Comparison of ENCODE assay signal across 15 mouse cellular contexts in genomic region chr11:102665151-102665550, GRCm38 (mm10). TPM values are rescaled to one million over a fixed set of nuclear protein-coding genes. Genes with fewer than 3 reads are reported as not detected.
A peak's percentile ranks its signal among the peaks of the same experiment; 100 is the strongest.
DNase-seq lines count a peak whose midpoint lies in the region; ATAC-seq and TF ChIP-seq lines count a peak whose summit lies in the region.
"Had no signal": no experiment of that assay in that cellular context is flagged by ENCODE, and none has a peak within 500 bp of the region (broad histone marks: within the 10 kb centered on the region; RNA-seq: fewer than 3 reads in every experiment).

No protein-coding gene starts in this region.

- H3K4me1 ChIP-seq in forebrain, embryonic 11.5 days (replicated peaks; ENCODE audit: control insufficient read depth, insufficient read depth, low read length), result 0 out of 2 replicates have a peak, but pooled peaks cover 2% of the 10 kb centered on the region
- no peaks in the 10 kb centered on the region for H3K4me1 ChIP-seq in forebrain, postnatal 0 days (ENCODE audit: insufficient read depth)
- 0 out of 2 replicates have a peak, but pooled peaks cover 5% of the 10 kb centered on the region for H3K4me1 ChIP-seq in intestine, embryonic 15.5 days (replicated peaks)
- H3K4me1 ChIP-seq in intestine, embryonic 16.5 days (ENCODE audit: control insufficient read depth, insufficient read depth, low read length), result no peaks in the 10 kb centered on the region
- peaks cover 8% of the 10 kb centered on the region; the same call in 1 of the 2 replicates for H3K4me1 ChIP-seq in limb, embryonic 15.5 days

- H3K9me3 ChIP-seq in forebrain, embryonic 11.5 days (ENCODE audit: control insufficient read depth, low read length), result peaks cover 12% of the 10 kb centered on the region
- peaks cover 10% of the 10 kb centered on the region; the same call in 1 of the 2 replicates for H3K9me3 ChIP-seq in forebrain, postnatal 0 days (ENCODE audit: low read length)
- H3K9me3 ChIP-seq in intestine, embryonic 15.5 days, result no peaks in the 10 kb centered on the region
- peaks cover 8% of the 10 kb centered on the region for H3K9me3 ChIP-seq in intestine, embryonic 16.5 days (ENCODE audit: control insufficient read depth, low read length)
- H3K9me3 ChIP-seq in limb, embryonic 15.5 days, result no peaks in the 10 kb centered on the region; the same call in 1 of the 2 replicates

- H3K36me3 ChIP-seq in forebrain, embryonic 11.5 days (ENCODE audit: control insufficient read depth, insufficient read depth, low read length), result no peaks in the 10 kb centered on the region
- H3K36me3 ChIP-seq in forebrain, postnatal 0 days (ENCODE audit: insufficient read depth), result no peaks in the 10 kb centered on the region
- H3K36me3 ChIP-seq in intestine, embryonic 15.5 days, result no peaks in the 10 kb centered on the region
- H3K36me3 ChIP-seq in intestine, embryonic 16.5 days (ENCODE audit: control insufficient read depth, insufficient read depth, low read length), result no peaks in the 10 kb centered on the region
- H3K36me3 ChIP-seq in limb, embryonic 15.5 days, result no peaks in the 10 kb centered on the region

- no peak for ATAC-seq in forebrain, embryonic 11.5 days (replicated peaks; ENCODE audit: low FRiP score)
- no peak for ATAC-seq in forebrain, postnatal 0 days
- ATAC-seq in intestine, embryonic 15.5 days, result no peak
- no peak for ATAC-seq in intestine, embryonic 16.5 days
- 0 out of 2 replicates have a peak, but pooled peaks have one; percentile 7 for ATAC-seq in limb, embryonic 15.5 days (ENCODE audit: insufficient number of reproducible peaks, low FRiP score, low TSS enrichment, low read depth)

- TF ChIP-seq CTCF in forebrain, postnatal 0 days (IDR thresholded peaks at IDR 0.05; ENCODE audit: low read depth), result no peak
- no peak for TF ChIP-seq CTCF in left cerebral cortex, adult 2 months (IDR thresholded peaks at IDR 0.05)

- H3K4me2 ChIP-seq in forebrain, embryonic 11.5 days (ENCODE audit: low read depth, low read length, severe bottlenecking), result 0 out of 2 replicates have a peak overlapping the region, but pooled peaks have one; percentile 11
- no peak overlapping the region for H3K4me2 ChIP-seq in forebrain, postnatal 0 days (ENCODE audit: low read depth)
- H3K4me2 ChIP-seq in intestine, embryonic 15.5 days (replicated peaks), result peak overlapping the region; percentile 30
- H3K4me2 ChIP-seq in intestine, embryonic 16.5 days (ENCODE audit: low read depth, low read length), result no peak overlapping the region
- 0 out of 2 replicates have a peak overlapping the region, but pooled peaks have one; percentile 29 for H3K4me2 ChIP-seq in limb, embryonic 15.5 days

- WGBS in forebrain, embryonic 11.5 days, result 53% methylated on average over 33 of the region's 33 CpGs
- 60% methylated on average over 33 of the region's 33 CpGs for WGBS in forebrain, postnatal 0 days
- WGBS in intestine, embryonic 15.5 days, result 51% methylated on average over 33 of the region's 33 CpGs
- 45% methylated on average over 33 of the region's 33 CpGs for WGBS in intestine, embryonic 16.5 days
- WGBS in limb, embryonic 15.5 days, result 48% methylated on average over 33 of the region's 33 CpGs

- no peak overlapping the region for H3K27ac ChIP-seq in forebrain, embryonic 11.5 days (ENCODE audit: low read depth, low read length)
- H3K27ac ChIP-seq in forebrain, postnatal 0 days (ENCODE audit: low read depth, low read length), result no peak overlapping the region
- H3K27ac ChIP-seq in intestine, embryonic 15.5 days, result no peak overlapping the region
- H3K27ac ChIP-seq in intestine, embryonic 16.5 days (ENCODE audit: low read length), result no peak overlapping the region
- no peak overlapping the region for H3K27ac ChIP-seq in limb, embryonic 15.5 days
- H3K27ac ChIP-seq in left cerebral cortex, adult 2 months, result no peak overlapping the region

- intact Hi-C loops in left cerebral cortex, adult 2 months (cut with DNase I), result no loop called here

- DNase-seq in forebrain, embryonic 11.5 days (ENCODE audit: low spot score), result peak; percentile 57
- no peak for DNase-seq in forebrain, postnatal 0 days
- DNase-seq in ES-CJ7 (ENCODE audit: low read depth, low spot score), result peak; percentile 93
- DNase-seq in left cerebral cortex, adult 2 months (ENCODE audit: extremely low spot score in 1 of 2, low spot score in 2 of 2), result no peak
- DNase-seq in frontal cortex, postnatal 14 days (ENCODE audit: low spot score in 2 of 2), result no peak
- DNase-seq: adrenal gland, postnatal 36 days; cerebellum, adult 8-10 months; gastrocnemius, postnatal 14 days; spleen, adult 18-20 months had no signal

- H3K4me3 ChIP-seq in forebrain, embryonic 11.5 days (ENCODE audit: low read depth, low read length), result no peak overlapping the region
- no peak overlapping the region for H3K4me3 ChIP-seq in forebrain, postnatal 0 days (ENCODE audit: low read depth, low read length)
- no peak overlapping the region for H3K4me3 ChIP-seq in intestine, embryonic 15.5 days (replicated peaks)
- H3K4me3 ChIP-seq in intestine, embryonic 16.5 days (ENCODE audit: low read length), result no peak overlapping the region
- peak overlapping the region; percentile 25 for H3K4me3 ChIP-seq in limb, embryonic 15.5 days
- H3K4me3 ChIP-seq in left cerebral cortex, adult 2 months, result no peak overlapping the region

- no peak overlapping the region for H3K9ac ChIP-seq in forebrain, embryonic 11.5 days (ENCODE audit: low read length)
- H3K9ac ChIP-seq in forebrain, postnatal 0 days, result no peak overlapping the region
- H3K9ac ChIP-seq in intestine, embryonic 15.5 days, result no peak overlapping the region
- H3K9ac ChIP-seq in intestine, embryonic 16.5 days (ENCODE audit: low read depth, low read length), result no peak overlapping the region
- no peak overlapping the region for H3K9ac ChIP-seq in limb, embryonic 15.5 days

- H3K27me3 ChIP-seq in forebrain, embryonic 11.5 days (ENCODE audit: control insufficient read depth, insufficient read depth, low read length), result peaks cover 8% of the 10 kb centered on the region
- no peaks in the 10 kb centered on the region for H3K27me3 ChIP-seq in forebrain, postnatal 0 days (ENCODE audit: insufficient read depth, low read length)
- peaks cover 20% of the 10 kb centered on the region for H3K27me3 ChIP-seq in intestine, embryonic 15.5 days (replicated peaks)
- H3K27me3 ChIP-seq in intestine, embryonic 16.5 days (replicated peaks; ENCODE audit: control insufficient read depth, insufficient read depth, low read length), result peaks cover 17% of the 10 kb centered on the region
- peaks cover 22% of the 10 kb centered on the region for H3K27me3 ChIP-seq in limb, embryonic 15.5 days

RNA-seq across cellular contexts. Expression of gene Meioc, which starts 1.6 kb away (rescaled TPM):
- 0.15 and 0.24 TPM in 2 replicates for polyA plus RNA-seq in forebrain, embryonic 11.5 days (2014; fragmentation: Nextera tagmentation; extraction: Ambion mirVana)
- total RNA-seq in forebrain, postnatal 0 days (2014; rRNA removed), result not detected in 2 replicates
- polyA plus RNA-seq in forebrain, postnatal 0 days (2015; fragmentation: Nextera tagmentation; extraction: Ambion mirVana), result 0.08 and 0.10 TPM in 2 replicates
- 0.30 and 0.44 TPM in 2 replicates for polyA plus RNA-seq in intestine, embryonic 15.5 days (2015; fragmentation: Nextera tagmentation; extraction: Ambion mirVana)
- 0.24 and 0.65 TPM in 2 replicates for polyA plus RNA-seq in intestine, embryonic 16.5 days (2015; fragmentation: Nextera tagmentation; extraction: Ambion mirVana)
- 0.81 and 0.90 TPM in 2 replicates for polyA plus RNA-seq in limb, embryonic 15.5 days (2015; fragmentation: Nextera tagmentation; extraction: Ambion mirVana)
- not detected for total RNA-seq in left cerebral cortex, adult 2 months (2021)
- total RNA-seq: adrenal gland, postnatal 36 days; gastrocnemius, postnatal 14 days; left cerebral cortex, postnatal 14 days; megakaryocyte, adult 5-6 weeks had no signal
- polyA plus RNA-seq: large intestine, adult 2 months had no signal

RNA-seq across cellular contexts. Expression of gene Ccdc43, which starts 32.4 kb away (rescaled TPM):
- polyA plus RNA-seq in forebrain, embryonic 11.5 days (2014; fragmentation: Nextera tagmentation; extraction: Ambion mirVana), result 52.0 and 62.1 TPM in 2 replicates
- total RNA-seq in forebrain, postnatal 0 days (2014; rRNA removed), result 33.6 and 36.9 TPM in 2 replicates
- polyA plus RNA-seq in forebrain, postnatal 0 days (2015; fragmentation: Nextera tagmentation; extraction: Ambion mirVana), result 32.1 and 36.6 TPM in 2 replicates
- 40.0 and 46.7 TPM in 2 replicates for polyA plus RNA-seq in intestine, embryonic 15.5 days (2015; fragmentation: Nextera tagmentation; extraction: Ambion mirVana)
- 36.7 and 39.9 TPM in 2 replicates for polyA plus RNA-seq in intestine, embryonic 16.5 days (2015; fragmentation: Nextera tagmentation; extraction: Ambion mirVana)
- polyA plus RNA-seq in limb, embryonic 15.5 days (2015; fragmentation: Nextera tagmentation; extraction: Ambion mirVana), result 40.7 and 46.7 TPM in 2 replicates
- 10 to 100 TPM; 24.6 to 34.5 TPM for total RNA-seq in left cerebral cortex, adult 2 months (2021)

Comparison
In these comparisons a context has a peak if more than half of its experiments do, and no peak if none do; other contexts are left out.
1. DNase-seq: peak in forebrain, embryonic 11.5 days (single experiment) and ES-CJ7 (single experiment); none in forebrain, postnatal 0 days (single experiment), left cerebral cortex, adult 2 months (0 of 2) and frontal cortex, postnatal 14 days (0 of 2).
2. H3K4me2 ChIP-seq: peak in forebrain, embryonic 11.5 days (single experiment), intestine, embryonic 15.5 days (single experiment) and limb, embryonic 15.5 days (single experiment); none in forebrain, postnatal 0 days (single experiment) and intestine, embryonic 16.5 days (single experiment).